Mouse (Mus musculus) bone marrow, adult 2 months (tissue): ENCODE results near the gene Creb3l4.

Experiments
- CTCF ChIP-seq: fragments of 200-500 bp; IDR thresholded peaks from 2 replicates; pipeline ENCODE4 v1.5.1; 2011; ENCODE audit warnings: low read length, control low read depth; ENCODE audit not compliant: control insufficient read depth, insufficient read depth
- POLR2A ChIP-seq: fragments of 200-500 bp; IDR thresholded peaks from 2 replicates; pipeline ENCODE4 v1.6.1; 2011; ENCODE audit warnings: low read depth, mild to moderate bottlenecking, control low read depth, low read length, borderline replicate concordance; ENCODE audit not compliant: control insufficient read depth

DNA sequence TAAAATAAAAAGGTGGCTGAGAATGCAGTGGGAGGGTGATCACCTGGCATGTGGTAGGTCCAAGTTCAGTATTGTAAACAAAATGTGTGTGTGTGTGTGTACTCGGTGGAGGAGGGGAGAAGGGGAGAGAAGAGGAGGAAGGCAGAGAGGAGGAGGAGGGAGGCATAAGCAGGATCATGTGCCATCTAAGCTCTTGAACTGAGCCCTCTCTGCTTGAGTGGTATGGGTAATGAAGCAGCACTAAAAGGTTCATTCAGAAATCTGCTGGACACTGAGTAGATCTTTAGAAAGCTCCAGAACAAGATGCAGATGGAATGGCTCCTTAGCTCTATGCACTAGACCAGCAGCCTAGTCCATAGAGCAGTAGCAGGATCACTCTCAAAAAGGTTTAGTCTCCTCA, 40.4 kb downstream of the Creb3l4 start:
- no peak for TF ChIP-seq CTCF
- no peak for TF ChIP-seq POLR2A
